ENCODE assay signal across 14 mouse cellular contexts in the genomic region with DNA sequence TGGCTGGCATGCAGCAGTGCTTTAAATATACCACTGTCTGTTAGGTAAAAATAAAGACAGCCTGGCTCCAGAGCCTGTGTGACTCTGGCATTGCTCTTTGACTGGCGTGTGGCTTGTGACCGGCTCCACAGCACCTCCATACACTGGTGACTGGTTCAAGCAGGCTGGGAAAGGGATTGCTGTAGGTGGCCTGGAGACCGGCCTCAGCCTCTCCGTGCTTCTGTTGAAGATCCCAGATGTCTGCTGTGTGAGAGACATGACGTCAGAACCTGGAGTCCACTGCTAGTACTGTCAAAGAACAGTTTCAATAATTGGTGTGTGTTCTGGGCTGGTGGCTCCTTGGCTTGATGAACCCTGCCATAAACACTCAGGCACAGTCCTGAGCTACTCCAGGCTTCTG.
A peak's percentile ranks its signal among the peaks of the same experiment; 100 is the strongest.
DNase-seq lines count a peak whose midpoint lies in the region; ATAC-seq and TF ChIP-seq lines count a peak whose summit lies in the region.
"Had no signal": no experiment of that assay in that cellular context is flagged by ENCODE, and none has a peak within 500 bp of the region (broad histone marks: within the 10 kb centered on the region; RNA-seq: fewer than 3 reads in every experiment).

No protein-coding gene starts in this region.

- DNase-seq in forebrain, embryonic 10.5 days (ENCODE audit: extremely low spot score, low spot score), result no peak
- DNase-seq in heart, postnatal 25 days (ENCODE audit: low spot score), result no peak
- no peak for DNase-seq in neural tube, embryonic 10.5 days (ENCODE audit: extremely low spot score, low spot score)
- DNase-seq in layer of hippocampus, adult 8-10 months (ENCODE audit: low spot score in 2 of 2), result no peak
- DNase-seq: kidney, postnatal 10 days; layer of hippocampus, postnatal 36 days had no signal

- peaks cover 41% of the 10 kb centered on the region for H3K4me1 ChIP-seq in forebrain, embryonic 15.5 days
- H3K4me1 ChIP-seq in forebrain, embryonic 10.5 days, result peaks cover 12% of the 10 kb centered on the region
- H3K4me1 ChIP-seq in heart, embryonic 13.5 days, result peaks cover 93% of the 10 kb centered on the region
- peaks cover 92% of the 10 kb centered on the region for H3K4me1 ChIP-seq in neural tube, embryonic 13.5 days (replicated peaks)
- H3K4me1 ChIP-seq in intestine, postnatal 0 days (replicated peaks; ENCODE audit: control insufficient read depth, insufficient read depth, low read length), result peaks cover 21% of the 10 kb centered on the region
- H3K4me1 ChIP-seq: embryonic facial prominence, embryonic 12.5 days had no signal

- H3K36me3 ChIP-seq in forebrain, embryonic 15.5 days, result no peaks in the 10 kb centered on the region
- H3K36me3 ChIP-seq in forebrain, embryonic 10.5 days (replicated peaks), result no peaks in the 10 kb centered on the region
- H3K36me3 ChIP-seq in heart, embryonic 13.5 days, result 0 out of 2 replicates have a peak, but pooled peaks cover 2% of the 10 kb centered on the region
- no peaks in the 10 kb centered on the region for H3K36me3 ChIP-seq in neural tube, embryonic 13.5 days
- H3K36me3 ChIP-seq in intestine, postnatal 0 days (ENCODE audit: control insufficient read depth, insufficient read depth), result no peaks in the 10 kb centered on the region; the same call in 1 of the 2 replicates
- H3K36me3 ChIP-seq: embryonic facial prominence, embryonic 12.5 days; liver, embryonic 12.5 days; lung, embryonic 15.5 days; stomach, embryonic 15.5 days had no signal

- no peak overlapping the region; the same call in 1 of the 2 replicates for H3K27ac ChIP-seq in forebrain, embryonic 15.5 days (replicated peaks)
- H3K27ac ChIP-seq in forebrain, embryonic 10.5 days, result no peak overlapping the region
- H3K27ac ChIP-seq in heart, embryonic 13.5 days (replicated peaks), result peak overlapping the region; percentile 89
- H3K27ac ChIP-seq in neural tube, embryonic 13.5 days (replicated peaks), result peak overlapping the region; percentile 20
- 0 out of 2 replicates have a peak overlapping the region, but pooled peaks have one; percentile 31 for H3K27ac ChIP-seq in intestine, postnatal 0 days (ENCODE audit: low read depth, low read length)
- H3K27ac ChIP-seq: embryonic facial prominence, embryonic 12.5 days; liver, embryonic 12.5 days; stomach, embryonic 15.5 days had no signal

- WGBS in forebrain, embryonic 15.5 days, result 83% methylated on average over 5 of the region's 5 CpGs
- 90% methylated on average over 5 of the region's 5 CpGs for WGBS in forebrain, embryonic 10.5 days
- 30% methylated on average over 5 of the region's 5 CpGs for WGBS in heart, embryonic 13.5 days
- 86% methylated on average over 5 of the region's 5 CpGs for WGBS in neural tube, embryonic 13.5 days
- WGBS in intestine, postnatal 0 days, result 38% methylated on average over 5 of the region's 5 CpGs

- H3K9ac ChIP-seq in forebrain, embryonic 15.5 days (replicated peaks), result no peak overlapping the region
- peak overlapping the region; percentile 72 for H3K9ac ChIP-seq in heart, embryonic 13.5 days
- H3K9ac ChIP-seq in neural tube, embryonic 13.5 days, result no peak overlapping the region
- no peak overlapping the region for H3K9ac ChIP-seq in intestine, postnatal 0 days (ENCODE audit: low read depth, low read length)
- H3K9ac ChIP-seq: embryonic facial prominence, embryonic 12.5 days; liver, embryonic 12.5 days; lung, embryonic 15.5 days; stomach, embryonic 15.5 days had no signal

- no peaks in the 10 kb centered on the region for H3K9me3 ChIP-seq in forebrain, embryonic 15.5 days
- H3K9me3 ChIP-seq in forebrain, embryonic 10.5 days, result no peaks in the 10 kb centered on the region
- no peaks in the 10 kb centered on the region for H3K9me3 ChIP-seq in heart, embryonic 13.5 days
- no peaks in the 10 kb centered on the region for H3K9me3 ChIP-seq in neural tube, embryonic 13.5 days
- H3K9me3 ChIP-seq in intestine, postnatal 0 days (ENCODE audit: control insufficient read depth), result no peaks in the 10 kb centered on the region
- H3K9me3 ChIP-seq: embryonic facial prominence, embryonic 12.5 days; liver, embryonic 12.5 days; lung, embryonic 15.5 days; stomach, embryonic 15.5 days had no signal

- H3K27me3 ChIP-seq in forebrain, embryonic 15.5 days, result no peaks in the 10 kb centered on the region
- peaks cover 3% of the 10 kb centered on the region for H3K27me3 ChIP-seq in forebrain, embryonic 10.5 days (ENCODE audit: poor library complexity, severe bottlenecking)
- no peaks in the 10 kb centered on the region for H3K27me3 ChIP-seq in heart, embryonic 13.5 days (replicated peaks)
- no peaks in the 10 kb centered on the region for H3K27me3 ChIP-seq in neural tube, embryonic 13.5 days
- no peaks in the 10 kb centered on the region for H3K27me3 ChIP-seq in intestine, postnatal 0 days (replicated peaks; ENCODE audit: control insufficient read depth, insufficient read depth, low read length)
- H3K27me3 ChIP-seq: embryonic facial prominence, embryonic 12.5 days; lung, embryonic 15.5 days; stomach, embryonic 15.5 days had no signal

- no peak for TF ChIP-seq CTCF in intestine, postnatal 0 days (IDR thresholded peaks at IDR 0.05; ENCODE audit: low read depth)

- no peak overlapping the region for H3K4me2 ChIP-seq in forebrain, embryonic 15.5 days (replicated peaks)
- peak overlapping the region; percentile 78 for H3K4me2 ChIP-seq in heart, embryonic 13.5 days
- peak overlapping the region; percentile 68; the same call in 1 of the 2 replicates for H3K4me2 ChIP-seq in neural tube, embryonic 13.5 days
- no peak overlapping the region for H3K4me2 ChIP-seq in intestine, postnatal 0 days (replicated peaks; ENCODE audit: low read depth)
- H3K4me2 ChIP-seq: embryonic facial prominence, embryonic 12.5 days; liver, embryonic 12.5 days; stomach, embryonic 15.5 days had no signal

- H3K4me3 ChIP-seq in forebrain, embryonic 15.5 days, result no peak overlapping the region
- H3K4me3 ChIP-seq in forebrain, embryonic 10.5 days, result no peak overlapping the region
- peak overlapping the region; percentile 30 for H3K4me3 ChIP-seq in heart, embryonic 13.5 days
- H3K4me3 ChIP-seq in neural tube, embryonic 13.5 days, result no peak overlapping the region
- no peak overlapping the region for H3K4me3 ChIP-seq in intestine, postnatal 0 days (ENCODE audit: low read depth, low read length)
- H3K4me3 ChIP-seq: embryonic facial prominence, embryonic 12.5 days; liver, embryonic 12.5 days; lung, embryonic 15.5 days; stomach, embryonic 15.5 days had no signal

- intact Hi-C loops in heart, postnatal 25 days (cut with DNase I), result no loop called here

- ATAC-seq in forebrain, embryonic 15.5 days (replicated peaks), result 0 out of 2 replicates have a peak, but pooled peaks have one; percentile 27
- ATAC-seq in heart, embryonic 13.5 days (ENCODE audit: extremely low read depth, insufficient number of reproducible peaks, low FRiP score, low TSS enrichment), result no peak
- ATAC-seq in neural tube, embryonic 13.5 days (ENCODE audit: low read depth), result no peak
- peak; percentile 44 for ATAC-seq in intestine, postnatal 0 days
- ATAC-seq: liver, embryonic 12.5 days had no signal

Comparison
In these comparisons a context has a peak if more than half of its experiments do, and no peak if none do; other contexts are left out.
1. ATAC-seq: peak in forebrain, embryonic 15.5 days (single experiment) and intestine, postnatal 0 days (single experiment); none in heart, embryonic 13.5 days (single experiment) and neural tube, embryonic 13.5 days (single experiment).
2. H3K27ac ChIP-seq: peak in heart, embryonic 13.5 days (single experiment), neural tube, embryonic 13.5 days (single experiment) and intestine, postnatal 0 days (single experiment); none in forebrain, embryonic 15.5 days (single experiment) and forebrain, embryonic 10.5 days (single experiment).
3. H3K4me2 ChIP-seq: peak in heart, embryonic 13.5 days (single experiment) and neural tube, embryonic 13.5 days (single experiment); none in forebrain, embryonic 15.5 days (single experiment) and intestine, postnatal 0 days (single experiment).